Mouse (Mus musculus): ENCODE results near the gene Ikbip. TPM values are rescaled to one million over a fixed set of nuclear protein-coding genes. Genes with fewer than 3 reads are reported as not detected.

Gene Ikbip
- total and polyA plus RNA-seq, 3 experiments = 9.9 to 12.3 TPM; not detected in 1

DNA sequence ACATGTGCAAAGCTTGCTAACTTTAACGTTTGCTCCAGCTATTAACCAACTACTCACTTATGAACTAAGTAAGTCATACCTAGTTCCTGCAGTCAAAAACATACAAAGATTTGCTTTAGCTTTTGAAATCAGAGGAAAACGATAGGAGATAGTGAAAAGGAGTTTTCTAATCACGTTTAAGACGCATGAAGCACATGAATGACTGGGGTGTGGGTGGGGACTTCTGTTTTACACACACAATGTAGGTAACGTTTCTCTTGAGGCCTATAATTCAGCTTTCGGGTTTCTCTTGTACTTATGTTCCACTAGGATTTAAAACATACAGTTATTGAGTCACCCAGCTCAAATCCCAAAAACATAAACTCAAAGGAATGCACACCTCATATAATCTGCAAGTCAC lies 39.9 kb downstream of the Ikbip start:
- no peaks in the 10 kb centered on the region for H3K9me3 ChIP-seq (replicated peaks; ENCODE audit: insufficient read depth, low read length)

DNA sequence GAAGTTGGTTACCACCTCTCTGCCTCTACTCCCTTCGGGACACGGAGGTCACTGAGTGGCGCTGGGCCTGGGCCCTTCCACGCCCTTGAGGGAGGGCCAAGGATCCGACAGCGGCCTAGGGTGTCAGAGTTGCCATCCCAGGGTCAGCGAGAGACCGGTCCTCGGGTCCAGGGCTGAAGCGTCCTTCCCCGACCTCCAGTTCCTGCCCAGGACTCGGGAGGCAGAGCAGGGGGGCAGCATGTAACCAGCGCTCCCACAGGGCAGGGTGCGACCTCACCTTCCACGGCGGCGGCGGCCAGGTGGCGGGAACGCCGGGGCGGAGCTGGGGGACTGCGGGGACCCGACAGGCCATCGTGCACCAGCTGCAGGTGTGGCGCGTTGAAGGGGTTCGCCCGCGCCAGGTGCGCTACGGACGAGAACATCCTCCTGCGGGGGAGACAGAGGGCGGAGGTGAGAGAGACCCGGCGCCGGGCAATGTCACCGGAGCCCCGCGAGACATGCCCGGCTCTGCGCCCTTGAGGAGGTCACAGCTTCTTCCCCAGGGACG lies 40.6 kb downstream of the Ikbip start:
- peak overlapping the region; percentile 90 for H3K9ac ChIP-seq (ENCODE audit: control insufficient read depth, low read depth, low read length, poor library complexity, severe bottlenecking)
- peak overlapping the region; percentile 43 for H3K27ac ChIP-seq (ENCODE audit: control insufficient read depth, low read depth, low read length)
- DNase-seq (ENCODE audit: low read depth, low spot score) = peak; percentile 49
- no peaks in the 10 kb centered on the region for H3K9me3 ChIP-seq (replicated peaks; ENCODE audit: insufficient read depth, low read length)
- peaks cover 22% of the 10 kb centered on the region for H3K79me2 ChIP-seq (ENCODE audit: control insufficient read depth, insufficient read depth, low read length, poor library complexity)
- peaks cover 12 to 17% of the 10 kb centered on the region in 2 experiments for H3K4me1 ChIP-seq (ENCODE audit: control insufficient read depth in 1 of 2, insufficient read depth in 2 of 2, low read length in 2 of 2)
- peaks cover 28 to 38% of the 10 kb centered on the region in 2 experiments for H3K36me3 ChIP-seq (ENCODE audit: control insufficient read depth in 1 of 2, insufficient read depth in 2 of 2, low read length in 2 of 2)
- H3K4me3 ChIP-seq (ENCODE audit: control insufficient read depth in 1 of 2, insufficient read depth in 1 of 2, low read depth in 2 of 2, low read length in 2 of 2) = peak overlapping the region; percentile 67 to 81
- TF ChIP-seq TBP (IDR thresholded peaks at IDR 0.05; ENCODE audit: low read depth, low read length) (no peak), ELF1 (IDR thresholded peaks at IDR 0.05; ENCODE audit: low read depth, low read length) (no peak), POLR2A (IDR thresholded peaks at IDR 0.05; ENCODE audit: control insufficient read depth in 1 of 2, insufficient read depth in 1 of 2, low read depth in 1 of 2, low read length in 2 of 2, poor library complexity in 1 of 2) (no peak), CHD1 (IDR thresholded peaks at IDR 0.05; ENCODE audit: low read depth, low read length) (0 out of 2 replicates have a peak, but pooled peaks have one; percentile 4)
- H3K27me3 ChIP-seq (ENCODE audit: control insufficient read depth in 1 of 2, insufficient read depth in 2 of 2, low read length in 2 of 2) = no peaks in the 10 kb centered on the region

More for the DNA sequence above, 39.9 kb downstream of the Ikbip start:
- peaks cover 35% of the 10 kb centered on the region in 2 experiments for H3K36me3 ChIP-seq (ENCODE audit: control insufficient read depth in 1 of 2, insufficient read depth in 2 of 2, low read length in 2 of 2)
- no peak overlapping the region; the same call in 1 of the 2 replicates for H3K27ac ChIP-seq (ENCODE audit: control insufficient read depth, low read depth, low read length)
- H3K9ac ChIP-seq (ENCODE audit: control insufficient read depth, low read depth, low read length, poor library complexity, severe bottlenecking) = peak overlapping the region; percentile 90
- peaks cover 12 to 14% of the 10 kb centered on the region in 2 experiments for H3K4me1 ChIP-seq (ENCODE audit: control insufficient read depth in 1 of 2, insufficient read depth in 2 of 2, low read length in 2 of 2)
- H3K4me3 ChIP-seq (ENCODE audit: control insufficient read depth in 1 of 2, insufficient read depth in 1 of 2, low read depth in 2 of 2, low read length in 2 of 2) = peak overlapping the region; percentile 67 to 81
- peaks cover 22% of the 10 kb centered on the region for H3K79me2 ChIP-seq (ENCODE audit: control insufficient read depth, insufficient read depth, low read length, poor library complexity)
- no peaks in the 10 kb centered on the region for H3K27me3 ChIP-seq (ENCODE audit: control insufficient read depth in 1 of 2, insufficient read depth in 2 of 2, low read length in 2 of 2)
- no peak for TF ChIP-seq MAFK (IDR thresholded peaks at IDR 0.05; ENCODE audit: borderline replicate concordance, low read depth, low read length)
- TF ChIP-seq MYC (IDR thresholded peaks at IDR 0.05; ENCODE audit: low read depth, low read length) = 0 out of 2 replicates have a peak, but pooled peaks have one; percentile 22
- TF ChIP-seq MAX (IDR thresholded peaks at IDR 0.05; ENCODE audit: low read length) = peak; percentile 13; the same call in 1 of the 2 replicates
- no peak for TF ChIP-seq MEF2A (IDR thresholded peaks at IDR 0.05; ENCODE audit: extremely low read depth, insufficient replicate concordance, low read depth, low read length, poor library complexity, severe bottlenecking)
- DNase-seq (ENCODE audit: low read depth, low spot score) = no peak

DNA sequence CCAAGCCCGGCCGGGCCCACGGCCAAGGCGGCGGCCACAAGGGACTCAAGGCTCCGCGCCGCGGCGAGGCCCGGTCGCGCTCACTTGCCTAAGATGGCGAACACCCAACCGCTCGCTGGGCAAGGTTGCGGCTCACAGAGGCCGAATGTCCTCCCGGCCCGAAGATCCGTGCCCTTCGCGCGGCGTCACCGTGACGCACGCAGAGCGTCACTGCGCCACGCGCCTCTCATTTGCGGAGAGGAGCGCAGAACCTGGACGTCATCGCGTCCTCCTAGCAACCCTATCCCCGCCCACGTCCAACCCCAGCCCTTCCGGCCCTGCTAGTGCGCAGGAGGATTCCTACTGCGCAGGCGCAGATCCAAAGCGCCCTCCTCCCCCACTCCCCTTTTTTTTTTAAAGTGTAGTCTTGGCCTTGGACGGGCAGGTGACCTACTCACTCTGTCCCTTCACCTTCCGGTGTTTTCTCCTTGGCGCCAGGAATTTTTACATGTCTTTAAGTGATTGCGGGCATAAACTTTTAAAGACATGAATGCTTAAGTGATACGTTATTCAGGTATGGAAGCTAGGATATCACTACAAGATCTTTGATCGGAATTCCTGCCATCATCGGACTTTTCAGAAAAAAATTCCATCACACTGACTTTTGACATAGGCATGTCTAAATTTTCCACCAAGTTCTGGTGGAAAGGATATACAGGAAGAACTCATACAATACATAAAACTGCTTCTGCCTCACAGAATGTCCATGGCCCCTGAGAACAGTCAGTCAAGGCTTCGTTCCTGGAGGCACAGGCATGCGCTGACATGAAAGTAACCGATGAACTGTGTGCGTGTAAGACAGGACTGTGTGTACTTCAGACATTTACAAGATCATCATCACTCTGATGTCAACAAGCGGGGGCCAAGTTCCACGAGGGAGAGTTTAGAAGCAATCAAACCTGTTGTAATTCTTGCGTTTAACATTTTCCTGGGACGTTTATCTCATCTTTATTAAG lies 41.4 kb downstream of the Ikbip start, which contains the start of gene Slc25a3:
TSS of gene Slc25a3 (minus strand) at position 232 of the 995 bp plus-strand sequence.
- H3K36me3 ChIP-seq (ENCODE audit: control insufficient read depth in 1 of 2, insufficient read depth in 2 of 2, low read length in 2 of 2) = peaks cover 22 to 38% of the 10 kb centered on the region in 2 experiments
- peaks cover 12 to 17% of the 10 kb centered on the region in 2 experiments for H3K4me1 ChIP-seq (ENCODE audit: control insufficient read depth in 1 of 2, insufficient read depth in 2 of 2, low read length in 2 of 2)
- no peaks in the 10 kb centered on the region for H3K9me3 ChIP-seq (replicated peaks; ENCODE audit: insufficient read depth, low read length)
- H3K27ac ChIP-seq (ENCODE audit: control insufficient read depth, low read depth, low read length) = peak within 1 kb of the TSS; percentile 73
- no peaks in the 10 kb centered on the region for H3K27me3 ChIP-seq (ENCODE audit: control insufficient read depth in 1 of 2, insufficient read depth in 2 of 2, low read length in 2 of 2)
- peak within 1 kb of the TSS; percentile 90 for H3K9ac ChIP-seq (ENCODE audit: control insufficient read depth, low read depth, low read length, poor library complexity, severe bottlenecking)
- H3K4me3 ChIP-seq (ENCODE audit: control insufficient read depth in 1 of 2, insufficient read depth in 1 of 2, low read depth in 2 of 2, low read length in 2 of 2) = peak within 1 kb of the TSS; percentile 67 to 81
- peaks cover 22% of the 10 kb centered on the region for H3K79me2 ChIP-seq (ENCODE audit: control insufficient read depth, insufficient read depth, low read length, poor library complexity)
- DNase-seq (ENCODE audit: low read depth, low spot score) = peak; percentile 99
- TF ChIP-seq NRF1 (IDR thresholded peaks at IDR 0.05; ENCODE audit: insufficient read depth, low read depth, low read length, poor library complexity, severe bottlenecking) = peak; percentile 81
- TF ChIP-seq SIN3A (IDR thresholded peaks at IDR 0.05; ENCODE audit: low read length) = peak; percentile 78
- peak; percentile 74 for TF ChIP-seq KAT2A (conservative IDR thresholded peaks at IDR 0.05; ENCODE audit: low read depth, low read length)
- no peak; the same call in none of the 2 replicates for TF ChIP-seq CHD2 (IDR thresholded peaks at IDR 0.05; ENCODE audit: low read length)
- no peak for TF ChIP-seq JUND (IDR thresholded peaks at IDR 0.05; ENCODE audit: low read depth, low read length)
- TF ChIP-seq MEF2A (IDR thresholded peaks at IDR 0.05; ENCODE audit: extremely low read depth, insufficient replicate concordance, low read depth, low read length, poor library complexity, severe bottlenecking) = no peak
- peak; percentile 69 for TF ChIP-seq MAZ (IDR thresholded peaks at IDR 0.05; ENCODE audit: low read depth, low read length)
- peak; percentile 98 for TF ChIP-seq ZNF384 (IDR thresholded peaks at IDR 0.05; ENCODE audit: low read depth, low read length)
- no peak for TF ChIP-seq MYB (IDR thresholded peaks at IDR 0.05; ENCODE audit: low read depth, low read length)
- TF ChIP-seq ETS1 (IDR thresholded peaks at IDR 0.05; ENCODE audit: low read depth, low read length) = peak; percentile 51; the same call in 1 of the 2 replicates
- peak; percentile 58; the same call in 1 of the 2 replicates for TF ChIP-seq GABPA (IDR thresholded peaks at IDR 0.05; ENCODE audit: low read depth, low read length)
- TF ChIP-seq TCF12 (IDR thresholded peaks at IDR 0.05; ENCODE audit: low read depth, low read length) = peak; percentile 81
- 0 out of 2 replicates have a peak, but pooled peaks have one; percentile 60 for TF ChIP-seq POLR2AphosphoS5 (IDR thresholded peaks at IDR 0.05; ENCODE audit: borderline replicate concordance, low read depth, low read length)
- TF ChIP-seq ZMIZ1 (IDR thresholded peaks at IDR 0.05; ENCODE audit: low read depth, low read length) = peak; percentile 97
- no peak for TF ChIP-seq ZKSCAN1 (IDR thresholded peaks at IDR 0.05; ENCODE audit: low read depth, low read length)
